Mouse (Mus musculus) bone marrow macrophage, adult 2 months (primary cell): ENCODE measurements around the gene Pde11a. TPM values are rescaled to one million over a fixed set of nuclear protein-coding genes. Genes with fewer than 3 reads are reported as not detected.

ENCODE experiments used
- H3K27ac ChIP-seq: 2 replicates; pipeline ENCODE4 v1.5.1; 2012; ENCODE audit warnings: low read depth, low read length; ENCODE audit not compliant: insufficient read depth
- H3K4me1 ChIP-seq: 2 replicates; pipeline ENCODE4 v1.6.1; 2012; ENCODE audit warnings: low read length; ENCODE audit not compliant: control insufficient read depth, insufficient read depth
- H3K4me3 ChIP-seq: 2 replicates; pipeline ENCODE4 v1.5.1; 2012; ENCODE audit warnings: mild to moderate bottlenecking, low read length, moderate library complexity; ENCODE audit not compliant: insufficient read depth
- CTCF ChIP-seq: IDR thresholded peaks from 2 replicates; pipeline ENCODE4 v1.5.1; 2012; ENCODE audit warnings: low read depth, mild to moderate bottlenecking, low read length, moderate library complexity
- POLR2A ChIP-seq: IDR thresholded peaks from 2 replicates; pipeline ENCODE4 v1.6.1; 2012; ENCODE audit warnings: mild to moderate bottlenecking, low read depth, low read length, borderline replicate concordance
- polyA plus RNA-seq: library from polyadenylated mRNA; stranded (reverse); fragments of >200 nt; gene quantifications from 2 replicates; pipeline ENCODE4 v1.2.4, GENCODE M21; 2012; ENCODE audit not compliant: missing spikeins, insufficient read depth, insufficient read length

The Pde11a gene
- polyA plus RNA-seq, 1 experiment: not detected

- H3K4me1 ChIP-seq: peaks cover 6% of the 10 kb centered on the region
- no peak overlapping the region for H3K27ac ChIP-seq
- TF ChIP-seq POLR2A (no peak), CTCF (no peak)
- H3K4me3 ChIP-seq: no peak overlapping the region
Observed at GRCm38 (mm10) chr2:75974131-75974530, 364.4 kb downstream of the Pde11a start.

GRCm38 (mm10) chr2:75964972-75965371 is 373.6 kb downstream of the Pde11a start:
- peaks cover 10% of the 10 kb centered on the region for H3K4me1 ChIP-seq
- H3K27ac ChIP-seq: no peak overlapping the region
- peak overlapping the region; percentile 44 for H3K4me3 ChIP-seq
- TF ChIP-seq CTCF (no peak), POLR2A (no peak)

GRCm38 (mm10) chr2:75964512-75964911 is 374.1 kb downstream of the Pde11a start:
- TF ChIP-seq CTCF (peak; percentile 59; the same call in 1 of the 2 replicates), POLR2A (no peak)
- Histone ChIP-seq H3K4me3 (peak overlapping the region; percentile 44), H3K4me1 (peaks cover 10% of the 10 kb centered on the region), H3K27ac (no peak overlapping the region)

GRCm38 (mm10) chr2:75964051-75964450 is 374.5 kb downstream of the Pde11a start:
- H3K27ac ChIP-seq: no peak overlapping the region
- TF ChIP-seq CTCF (no peak), POLR2A (no peak)
- peaks cover 10% of the 10 kb centered on the region for H3K4me1 ChIP-seq
- H3K4me3 ChIP-seq: peak overlapping the region; percentile 44

- H3K4me3 ChIP-seq: no peak overlapping the region
- H3K4me1 ChIP-seq: peaks cover 10% of the 10 kb centered on the region
- no peak overlapping the region for H3K27ac ChIP-seq
- TF ChIP-seq POLR2A (no peak), CTCF (no peak)
Observed at GRCm38 (mm10) chr2:75963211-75963840, 375.2 kb downstream of the Pde11a start.

GRCm38 (mm10) chr2:75960366-75961330 is 377.9 kb downstream of the Pde11a start:
- H3K4me3 ChIP-seq: no peak overlapping the region
- TF ChIP-seq POLR2A (no peak), CTCF (no peak)

GRCm38 (mm10) chr2:75959850-75960365 is 378.7 kb downstream of the Pde11a start:
- Histone ChIP-seq H3K4me1 (peaks cover 10% of the 10 kb centered on the region), H3K27ac (no peak overlapping the region), H3K4me3 (no peak overlapping the region)
- no peak for TF ChIP-seq CTCF
- TF ChIP-seq POLR2A: no peak

More at GRCm38 (mm10) chr2:75960366-75961330, 377.9 kb downstream of the Pde11a start:
- H3K4me1 ChIP-seq: peaks cover 10% of the 10 kb centered on the region
- H3K27ac ChIP-seq: no peak overlapping the region

- Histone ChIP-seq H3K27ac (no peak overlapping the region), H3K4me1 (peaks cover 10% of the 10 kb centered on the region), H3K4me3 (no peak overlapping the region)
- TF ChIP-seq CTCF: no peak
- TF ChIP-seq POLR2A: no peak
Observed at GRCm38 (mm10) chr2:75959183-75959849, 379.3 kb downstream of the Pde11a start.

- Histone ChIP-seq H3K4me3 (no peak overlapping the region), H3K4me1 (peaks cover 4% of the 10 kb centered on the region; the same call in 1 of the 2 replicates), H3K27ac (no peak overlapping the region)
- TF ChIP-seq POLR2A (no peak), CTCF (no peak)
Observed at GRCm38 (mm10) chr2:75955709-75956108, 382.9 kb downstream of the Pde11a start.
